Mouse (Mus musculus): ENCODE measurements around the gene Nup107.

Nup107 gene

DNA sequence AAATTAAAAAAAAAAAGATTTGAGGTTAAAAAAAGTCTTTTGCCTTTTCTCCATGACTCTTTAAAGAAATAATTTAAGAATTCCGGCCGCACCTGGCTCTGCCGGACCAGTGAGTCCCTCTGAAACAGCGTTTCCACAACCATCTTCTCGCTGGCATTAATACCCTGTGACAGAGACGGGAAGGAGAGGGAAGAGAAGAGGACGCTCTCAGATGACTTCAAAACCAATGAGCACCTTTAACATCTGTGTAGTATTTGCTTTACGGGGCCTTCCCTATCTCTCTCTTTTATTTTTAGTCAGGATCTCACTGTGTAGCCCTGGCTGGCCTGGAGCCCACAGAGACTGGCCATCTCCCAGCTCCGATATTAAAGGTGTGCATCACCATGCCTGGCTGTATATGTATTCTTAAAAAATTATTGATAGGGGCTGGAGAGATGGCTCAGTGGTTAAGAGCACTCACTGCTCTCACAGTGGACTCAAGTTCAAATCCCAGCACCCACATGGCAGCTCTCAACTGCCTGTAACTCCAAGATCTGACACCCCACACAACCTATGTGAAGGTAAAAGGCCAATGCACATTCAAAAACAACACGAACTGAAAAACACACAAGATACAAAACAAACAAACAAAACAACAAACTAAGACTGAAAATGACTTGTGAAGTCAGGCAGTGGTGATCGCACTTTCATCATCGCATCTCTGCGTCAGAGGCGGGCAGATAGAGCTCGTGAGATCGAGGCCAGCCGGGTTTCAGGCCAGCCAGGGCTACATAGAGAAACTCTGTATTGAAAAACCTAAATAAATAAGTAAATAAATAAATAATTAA is 14.8 kb downstream of the Nup107 start:
- no peak for DNase-seq (ENCODE audit: low spot score in 2 of 2)

DNA sequence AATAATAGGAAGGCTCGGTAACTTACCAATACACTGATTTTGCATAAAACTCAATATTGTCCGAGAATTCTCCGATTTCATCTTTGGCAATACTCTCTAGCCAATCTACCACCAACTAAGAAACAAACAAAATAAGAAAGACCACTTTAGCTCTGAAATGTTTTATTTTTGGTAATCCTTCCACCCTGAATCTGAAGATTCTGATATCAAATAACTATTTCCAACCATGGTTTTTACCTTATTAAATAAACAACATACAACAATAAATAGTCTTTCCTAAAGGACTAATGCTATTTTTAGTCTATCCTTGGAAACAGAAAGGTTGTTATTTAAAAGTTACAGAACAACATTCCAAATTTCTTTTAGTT is 15.4 kb downstream of the Nup107 start:
- DNase-seq (ENCODE audit: low spot score in 2 of 2): no peak

DNA sequence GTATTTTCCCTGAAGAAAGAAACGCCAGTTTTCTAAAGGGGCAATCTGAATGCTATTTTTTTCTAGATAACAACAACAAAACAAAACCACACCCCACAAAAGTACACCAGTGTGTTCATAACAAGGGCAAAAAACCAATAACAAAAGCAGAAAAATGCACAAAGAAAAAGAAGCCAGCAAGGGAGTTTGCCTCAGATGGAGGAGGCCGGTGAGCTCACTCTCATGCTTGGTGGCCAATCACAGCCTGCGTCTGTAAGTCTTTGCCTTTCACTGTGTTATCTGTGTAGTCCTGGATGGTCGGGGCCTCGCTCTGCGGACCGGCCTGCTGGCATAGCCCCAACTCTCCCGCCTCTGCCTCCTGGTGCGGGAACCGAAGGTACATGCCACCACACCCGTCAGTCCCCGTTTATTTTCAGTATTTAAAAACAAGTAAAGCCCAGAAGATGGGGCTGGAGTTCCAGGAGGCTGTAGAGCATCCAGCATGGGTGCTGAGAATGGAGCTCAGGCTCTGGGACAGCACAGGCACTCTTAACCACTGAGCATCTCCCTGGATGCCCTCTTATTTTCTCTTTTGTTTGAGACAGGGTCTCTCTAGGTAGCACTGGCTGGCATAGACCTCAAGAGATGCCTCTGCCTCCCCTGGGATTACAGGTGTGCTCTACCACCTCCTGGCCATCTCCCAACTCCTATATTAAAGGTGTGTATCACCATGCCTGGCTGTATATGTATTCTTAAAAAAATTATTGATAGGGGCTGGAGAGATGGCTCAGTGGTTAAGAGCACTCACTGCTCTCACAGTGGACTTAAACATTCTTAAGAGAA is 16.0 kb downstream of the Nup107 start:
- no peak for DNase-seq (ENCODE audit: low spot score in 2 of 2)

DNA sequence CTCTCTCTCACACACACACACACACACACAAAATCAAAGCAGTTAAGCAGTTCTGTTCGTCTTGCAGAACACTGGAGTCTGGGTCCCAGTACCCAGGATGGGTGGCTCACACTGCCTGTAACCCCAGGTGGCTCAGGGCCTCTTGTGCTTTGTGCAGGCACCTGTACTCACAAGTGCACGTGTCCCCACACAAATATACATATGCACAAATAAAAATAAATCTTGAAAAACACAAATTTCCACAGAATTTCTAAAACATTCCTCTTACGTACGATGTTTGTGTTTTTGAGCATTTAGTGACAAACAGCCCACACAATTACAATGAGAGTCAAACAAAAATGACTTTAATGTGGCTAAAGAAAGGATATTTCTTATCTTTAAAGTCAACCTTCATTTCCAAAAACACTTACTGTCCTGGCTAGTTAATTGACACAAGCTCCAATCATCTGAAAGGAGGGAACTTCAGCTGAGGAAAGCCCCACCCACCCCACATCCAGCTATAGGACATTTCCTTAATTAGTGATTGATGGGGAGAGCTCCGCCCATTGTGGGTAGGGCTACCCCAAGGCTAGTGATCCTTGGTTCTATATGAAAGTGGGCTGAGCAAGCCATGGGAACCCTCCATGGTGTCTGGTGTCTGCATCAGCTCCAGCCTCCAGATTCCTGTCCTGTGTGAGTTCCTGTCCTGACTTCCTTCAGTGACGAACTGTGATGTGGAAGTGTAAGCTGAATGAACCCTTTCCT is 16.9 kb downstream of the Nup107 start:
- no peak for DNase-seq (ENCODE audit: low spot score in 2 of 2)

DNA sequence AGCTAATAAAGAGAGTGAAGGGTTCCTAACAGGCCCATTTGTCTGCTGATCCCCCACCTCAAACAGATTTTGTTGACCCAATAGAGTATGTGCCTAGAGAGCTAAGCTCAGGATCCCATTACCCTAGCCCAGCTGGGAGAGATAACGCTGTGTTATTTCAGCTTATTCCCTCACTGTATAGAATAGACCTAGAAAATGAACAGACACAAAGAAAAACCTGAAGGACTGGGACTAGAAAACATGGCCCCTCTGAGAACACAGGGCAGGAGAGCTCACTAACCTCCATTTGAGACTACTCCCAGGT is 17.7 kb downstream of the Nup107 start:
- no peak for DNase-seq (ENCODE audit: low spot score in 2 of 2)

DNA sequence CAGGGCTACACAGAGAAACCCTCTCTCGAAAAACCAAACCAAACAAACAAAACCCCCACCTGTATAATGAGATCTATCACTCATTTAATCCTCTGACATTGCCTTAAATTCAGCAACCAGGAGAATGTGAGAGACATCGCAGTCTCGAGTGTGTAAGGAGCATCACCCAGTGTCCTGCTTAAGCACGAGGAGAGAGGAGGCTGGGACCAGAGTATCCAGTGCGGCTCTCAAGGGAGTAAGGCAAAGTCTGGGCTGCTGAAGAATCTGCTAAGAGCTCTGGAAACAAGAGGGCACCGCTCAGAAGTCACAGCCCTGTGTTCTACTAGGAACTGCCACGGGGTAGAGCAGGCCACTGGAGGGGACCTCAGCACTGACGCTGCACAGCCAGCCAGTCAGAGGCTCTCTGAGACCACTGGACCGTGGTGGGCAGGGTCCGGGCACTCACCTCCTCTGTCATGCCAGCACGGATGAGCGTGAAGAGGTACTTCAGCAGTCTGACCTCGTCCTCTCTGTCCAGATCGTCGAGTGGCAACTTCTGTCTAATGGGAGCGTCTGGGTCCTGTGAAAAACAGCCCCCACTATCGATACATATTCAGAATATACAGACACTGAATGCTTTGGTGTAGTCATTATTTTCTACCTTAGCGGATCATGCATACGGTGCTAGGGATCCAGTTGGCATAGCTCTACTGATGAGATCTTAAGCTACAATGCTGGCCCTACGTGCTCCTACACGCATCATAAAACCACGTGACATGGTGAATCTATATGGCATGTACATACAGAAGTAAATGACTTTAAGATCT is 18.3 kb downstream of the Nup107 start:
- DNase-seq (ENCODE audit: low spot score in 2 of 2): no peak

DNA sequence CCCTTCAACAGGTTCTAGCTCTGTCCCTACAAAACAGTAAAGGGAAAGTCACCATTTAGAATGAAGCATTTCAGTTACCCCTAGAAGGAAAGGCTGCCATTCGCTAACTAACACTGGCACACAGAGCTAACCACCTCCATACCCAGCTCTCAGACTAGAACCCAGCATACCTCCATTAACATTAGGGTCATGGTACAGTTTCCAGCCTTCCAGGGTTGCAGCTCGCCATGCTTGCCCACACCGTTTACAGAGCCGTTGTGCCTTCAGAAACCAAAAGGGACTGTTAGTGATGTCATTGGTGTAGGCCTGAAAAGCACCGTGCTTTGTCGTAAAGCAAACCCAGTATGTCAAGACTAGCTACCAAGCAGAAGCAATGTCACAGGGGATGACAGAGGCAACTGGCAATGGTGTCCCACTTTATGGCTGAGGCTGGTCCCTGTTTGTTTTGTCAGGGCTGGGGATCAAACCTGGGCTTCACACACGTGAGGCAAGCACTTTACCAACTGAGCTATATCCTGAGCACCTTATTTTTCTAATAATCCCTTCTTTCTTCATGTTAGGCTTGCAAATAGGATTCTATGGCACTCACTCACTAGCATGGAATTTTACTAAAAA is 19.3 kb downstream of the Nup107 start:
- DNase-seq (ENCODE audit: low spot score in 2 of 2): no peak

DNA sequence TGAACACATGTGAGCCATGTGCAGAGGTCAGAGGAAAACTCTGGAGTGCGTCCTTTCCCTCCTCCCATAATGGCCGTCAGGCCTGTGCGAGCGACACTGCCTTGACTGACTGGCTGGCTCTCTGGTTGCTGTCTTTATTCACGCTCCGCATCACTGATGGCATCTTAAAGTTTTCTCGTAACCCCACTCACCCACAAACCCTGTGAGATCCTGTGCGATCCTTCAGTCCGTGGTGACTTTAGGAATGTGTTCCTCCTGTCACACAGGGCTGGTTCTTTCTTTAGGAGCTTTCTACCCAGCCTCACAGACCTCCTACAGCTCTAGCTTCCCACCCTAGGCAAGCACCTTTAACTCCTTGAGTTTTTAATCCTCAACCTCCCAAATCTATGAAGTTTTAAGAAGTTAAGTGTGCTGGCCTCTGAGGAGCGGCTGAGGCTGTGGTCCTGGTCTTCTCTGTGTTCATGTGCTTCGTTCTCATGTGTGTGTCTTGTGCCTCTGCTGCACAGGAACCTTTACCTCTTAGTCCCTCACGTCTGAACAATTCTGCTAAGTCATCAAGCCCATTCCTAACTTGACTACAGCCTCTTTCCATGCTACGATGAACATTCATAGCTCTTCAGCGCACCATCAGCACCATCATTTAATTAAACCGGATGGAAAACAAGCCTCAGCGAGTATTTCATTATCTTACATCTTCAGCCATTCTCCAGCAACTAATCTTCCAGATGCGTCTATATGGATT is 20.0 kb downstream of the Nup107 start:
- no peak for DNase-seq (ENCODE audit: low spot score in 2 of 2)

DNA sequence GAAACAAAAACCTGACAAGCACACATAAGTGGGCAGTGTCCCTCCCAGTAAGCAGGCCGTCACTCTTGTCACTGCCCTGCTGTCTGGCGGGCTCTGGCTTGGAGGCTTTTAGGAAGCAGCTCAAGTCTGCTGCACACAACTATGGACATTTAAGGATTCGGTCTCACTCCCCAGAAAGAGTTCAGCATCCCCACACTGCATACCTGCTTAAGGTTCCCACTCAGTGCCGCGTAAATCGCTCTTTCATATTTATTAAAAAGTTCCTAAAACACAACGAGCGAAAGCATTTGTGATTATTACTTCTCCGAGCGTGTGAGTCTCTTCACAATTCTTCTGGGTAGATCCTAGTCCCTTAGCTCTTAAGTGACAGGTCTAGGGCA is 21.4 kb downstream of the Nup107 start:
- no peak for DNase-seq (ENCODE audit: low spot score in 2 of 2)

DNA sequence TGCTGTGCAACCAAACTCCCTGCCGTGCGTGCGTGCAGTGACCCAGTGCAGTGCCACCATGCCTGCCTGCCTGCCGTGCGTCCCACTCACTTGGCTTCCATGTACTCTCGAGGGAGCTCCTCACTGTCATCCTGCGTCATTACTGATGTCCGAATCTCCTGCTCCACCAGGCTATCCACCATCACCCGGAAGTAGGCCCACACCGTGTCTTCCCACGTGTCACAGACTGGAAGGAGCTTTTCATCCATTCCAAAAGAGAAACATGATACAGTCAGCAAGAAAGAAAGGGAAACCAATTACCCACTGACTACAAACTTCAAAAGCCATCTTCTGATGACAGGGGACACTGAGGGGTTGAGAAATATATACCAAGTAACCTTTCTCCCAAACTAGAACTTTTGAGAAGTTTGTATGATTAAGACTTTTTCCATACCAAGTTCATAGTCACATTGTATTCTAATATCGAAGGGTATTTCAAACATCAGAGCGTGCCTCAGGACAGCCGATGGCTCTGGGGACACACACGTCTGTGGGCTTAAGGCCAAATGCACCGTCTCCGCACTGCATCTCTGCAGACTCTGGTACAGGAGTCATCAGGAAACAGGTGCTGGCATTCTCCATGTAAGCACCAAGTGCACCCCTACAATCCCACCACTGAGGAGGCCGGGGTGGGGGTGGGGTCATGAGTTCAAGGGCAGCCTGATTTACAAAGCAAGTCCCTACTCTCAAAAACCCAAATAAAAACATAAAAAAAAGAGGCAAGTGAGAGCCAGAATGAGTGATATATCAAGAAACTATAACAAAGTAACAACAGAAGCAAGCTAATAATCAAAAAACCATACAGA is 22.0 kb downstream of the Nup107 start:
- DNase-seq (ENCODE audit: low spot score in 2 of 2): no peak

DNA sequence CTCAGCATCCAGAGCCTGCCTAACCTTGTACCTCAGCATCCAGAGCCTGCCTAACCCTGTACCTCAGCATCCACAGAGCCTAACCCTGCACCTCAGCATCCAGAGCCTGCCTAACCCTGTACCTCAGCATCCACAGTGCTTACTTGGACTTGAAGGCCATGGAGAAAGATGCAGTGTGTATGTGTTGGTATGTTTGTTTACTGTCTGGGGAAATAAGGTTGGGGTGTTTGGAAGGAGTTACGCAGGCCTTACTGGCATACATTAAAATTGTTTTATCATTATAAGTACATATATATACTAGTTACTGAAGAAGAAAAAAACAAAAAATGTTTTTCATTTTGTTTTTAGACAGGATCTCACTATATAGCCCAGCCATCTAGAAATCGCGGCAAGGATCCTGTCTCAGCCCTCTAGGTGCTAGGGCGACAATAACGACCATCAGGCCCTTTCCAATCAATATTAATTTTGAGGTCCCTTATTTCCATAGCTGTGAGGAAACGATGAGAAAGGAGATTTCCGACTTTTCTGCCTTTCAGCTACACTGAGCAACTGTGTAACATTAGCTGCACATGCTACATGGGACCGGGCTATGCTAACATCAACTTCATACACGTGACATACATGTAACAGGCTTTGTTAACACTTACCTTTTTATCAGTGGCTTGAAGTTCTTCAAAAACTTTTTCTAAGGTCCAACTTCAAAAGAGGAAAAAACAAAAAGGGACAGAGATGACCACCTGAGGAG is 22.8 kb downstream of the Nup107 start:
- DNase-seq (ENCODE audit: low spot score in 2 of 2): no peak

DNA sequence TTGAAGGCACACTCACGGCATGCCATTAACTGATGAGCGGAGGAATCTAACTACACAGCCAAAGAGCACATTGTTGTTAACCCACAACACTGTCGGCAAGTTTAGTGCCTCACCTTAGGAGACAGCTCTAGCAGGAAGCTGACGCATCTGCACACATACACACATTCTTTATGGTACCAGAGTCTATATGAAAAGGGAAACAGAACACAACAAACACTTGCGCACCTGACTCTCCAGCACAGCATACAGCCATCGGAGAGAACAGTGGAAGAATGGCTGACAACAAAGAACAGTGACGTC is 24.4 kb downstream of the Nup107 start:
- DNase-seq (ENCODE audit: low spot score in 2 of 2): no peak

DNA sequence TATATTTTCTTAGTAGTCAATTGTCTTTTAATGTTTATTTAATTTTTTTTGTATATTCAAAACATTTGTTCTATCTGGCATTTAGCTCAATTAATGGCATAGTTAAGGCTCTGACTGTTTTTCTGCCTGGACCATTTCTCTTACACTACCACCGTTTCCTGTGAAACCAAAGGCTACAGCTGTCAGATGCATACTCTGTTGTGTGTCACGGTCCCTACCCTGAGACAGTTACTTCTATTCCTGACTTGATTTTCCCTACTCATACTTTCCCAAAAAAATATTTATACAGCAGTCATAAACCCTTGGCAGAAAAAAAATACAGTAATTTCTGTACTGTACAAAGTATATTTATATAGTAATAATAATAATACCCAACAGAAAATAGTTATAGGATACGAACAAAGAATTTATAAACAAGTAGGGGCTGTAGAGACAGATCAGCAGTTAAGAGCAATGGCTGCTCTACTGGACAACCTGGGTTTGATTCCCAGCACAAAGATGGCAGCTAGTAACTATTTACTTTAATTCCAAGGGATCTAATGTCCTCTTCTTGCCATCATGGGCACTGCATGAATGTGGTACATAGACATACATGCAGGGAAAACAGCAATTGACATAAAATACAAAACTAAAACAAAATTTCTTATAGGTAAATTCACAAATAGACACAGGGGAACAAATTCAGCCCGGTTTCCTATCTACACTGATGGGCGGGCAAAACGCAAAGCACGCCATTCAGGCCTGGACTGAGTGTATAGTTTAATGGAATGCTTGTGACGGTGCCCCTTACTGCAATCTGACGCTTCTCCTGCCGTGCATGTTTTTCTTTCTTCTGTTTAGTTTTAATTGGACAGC is 25.0 kb downstream of the Nup107 start:
- DNase-seq (ENCODE audit: low spot score in 2 of 2): no peak

DNA sequence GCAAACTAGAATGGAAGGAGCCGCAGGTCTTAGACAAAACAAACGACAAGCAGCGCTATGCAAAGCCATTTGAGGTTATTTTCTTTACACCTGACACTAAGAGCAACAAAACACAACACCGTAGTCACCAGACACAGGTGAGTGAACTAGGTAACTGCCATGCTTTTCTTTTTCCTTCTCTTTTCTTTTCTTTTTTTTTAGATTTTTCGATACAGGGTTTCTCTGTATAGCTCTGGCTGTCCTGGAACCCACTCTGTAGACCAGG is 25.7 kb downstream of the Nup107 start:
- DNase-seq (ENCODE audit: low spot score in 2 of 2): no peak

DNA sequence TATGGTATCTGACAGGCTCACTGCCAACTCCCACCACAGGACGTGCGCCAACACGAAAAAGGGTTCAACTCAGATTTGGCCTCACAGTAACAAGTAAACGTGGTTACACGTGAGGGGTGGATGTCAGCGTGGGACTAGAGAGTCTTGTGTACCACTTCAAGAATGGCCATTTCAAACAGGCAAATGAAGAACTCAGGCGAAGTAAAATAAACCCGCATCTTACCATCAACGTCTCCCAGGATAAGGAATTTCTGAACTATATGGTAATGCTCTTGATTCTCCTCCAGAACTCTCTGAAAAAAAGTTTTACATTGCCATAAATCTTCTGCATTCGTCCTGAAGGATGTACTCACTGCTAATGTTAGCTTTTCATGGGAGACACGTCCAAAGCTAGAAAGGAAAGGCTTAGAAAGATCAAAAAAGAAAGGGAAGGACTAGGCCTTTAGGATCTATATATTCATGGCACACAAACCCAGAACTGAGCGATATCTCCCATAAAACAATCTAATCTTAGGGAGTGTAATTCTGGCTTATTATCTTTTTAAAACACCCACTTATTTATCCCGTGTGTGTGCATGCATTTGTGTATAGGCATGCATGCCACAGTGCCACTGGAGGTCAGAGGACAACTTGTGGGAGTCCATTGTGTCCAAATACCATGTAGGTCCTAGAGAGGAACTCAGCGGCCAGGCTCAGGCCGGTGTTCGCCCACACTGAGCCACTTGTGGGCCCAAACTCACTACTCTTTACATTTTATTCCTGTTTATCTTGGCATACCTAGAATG is 26.2 kb downstream of the Nup107 start:
- no peak for DNase-seq (ENCODE audit: low spot score in 2 of 2)

DNA sequence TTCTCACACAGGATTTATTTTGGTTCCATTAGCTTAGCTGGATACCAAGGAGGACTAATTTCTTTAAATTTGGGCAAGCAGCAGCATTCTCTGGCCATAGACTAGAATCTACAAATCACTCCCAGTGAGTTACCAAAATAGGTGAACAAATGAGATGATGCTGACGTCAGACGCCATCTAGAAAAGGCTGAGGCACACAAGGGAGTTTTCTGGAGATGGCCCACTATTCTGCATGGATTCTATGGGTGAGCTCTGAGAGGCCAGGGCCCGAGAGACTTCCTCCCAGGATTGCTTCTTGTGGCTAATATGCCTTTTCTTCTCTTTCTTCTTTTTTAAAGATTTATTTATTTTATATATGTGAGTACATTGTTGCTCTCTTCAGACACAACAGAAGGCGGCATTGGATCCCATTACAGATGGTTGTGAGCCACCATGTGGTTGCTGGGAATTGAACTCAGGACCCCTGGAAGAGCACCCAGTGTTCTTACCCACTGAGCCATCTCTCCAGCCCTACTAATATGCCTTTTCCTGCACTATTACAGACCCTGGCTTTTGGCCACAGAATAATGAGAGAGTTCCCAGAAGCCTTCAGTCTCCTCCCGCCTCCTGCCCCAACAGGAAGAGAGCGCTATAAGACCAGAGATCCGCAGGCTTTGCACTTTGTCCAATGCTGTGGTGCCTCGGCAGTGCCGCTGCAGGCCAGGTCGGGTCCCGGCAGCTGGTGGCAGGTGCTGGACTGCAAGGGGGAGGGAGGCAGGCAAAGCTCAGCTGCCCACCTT is 27.2 kb downstream of the Nup107 start:
- DNase-seq (ENCODE audit: low spot score in 2 of 2): no peak

DNA sequence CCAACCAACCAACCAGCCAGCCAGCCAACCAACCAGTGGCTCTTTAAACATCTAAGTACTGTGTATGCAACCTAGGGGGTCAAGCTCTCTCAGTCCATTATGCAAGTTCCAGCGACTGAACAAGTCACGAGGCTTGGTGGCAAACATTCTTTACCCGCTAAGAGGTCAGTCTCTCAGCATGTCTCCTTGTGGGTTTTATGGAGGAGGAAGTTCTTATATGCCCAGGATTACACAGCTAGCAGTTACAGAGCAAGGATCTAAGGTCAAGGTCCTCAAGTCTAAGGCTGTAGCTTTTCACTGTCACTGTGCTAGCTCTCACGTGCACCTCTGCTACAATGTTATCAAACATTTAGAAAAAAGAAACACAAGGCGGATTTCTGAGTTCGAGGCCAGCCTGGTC is 27.9 kb downstream of the Nup107 start:
- DNase-seq (ENCODE audit: low spot score in 2 of 2): no peak
